In the genomic region with DNA sequence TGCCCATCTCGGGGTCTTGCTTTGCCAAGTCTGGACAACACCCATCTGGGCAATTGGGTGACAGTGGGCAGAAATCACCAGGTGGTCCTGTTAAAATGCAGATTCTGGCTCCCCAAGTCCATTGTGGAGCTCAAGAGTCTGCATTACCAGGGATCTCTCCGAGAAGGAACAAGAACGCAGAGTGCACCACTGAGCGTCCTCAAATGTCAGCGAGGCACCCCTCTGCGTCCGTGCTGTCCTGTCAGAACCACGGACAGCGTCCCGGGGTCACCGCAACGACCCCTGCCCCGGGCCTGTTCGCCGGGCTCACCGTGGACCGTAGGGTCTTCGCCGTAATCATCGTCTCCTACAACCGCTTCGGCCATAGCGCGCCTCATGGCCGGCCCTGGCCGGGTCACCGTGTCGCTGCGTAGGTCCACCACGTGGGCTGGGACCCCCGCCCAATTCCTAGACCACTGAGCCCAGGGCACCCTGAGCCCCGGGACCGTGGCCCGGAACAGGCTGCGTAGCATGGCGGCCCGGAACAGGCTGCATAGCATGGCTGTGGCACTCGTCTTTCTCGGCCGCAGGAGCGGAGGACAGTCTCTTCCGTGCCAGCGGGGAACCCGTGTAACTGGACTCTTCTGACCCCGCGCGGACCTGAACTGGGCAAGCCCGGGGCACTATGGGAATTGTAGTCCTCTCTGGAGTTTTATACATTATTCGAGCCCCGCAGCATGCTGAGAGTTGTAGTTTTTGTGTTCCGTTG, we compare ENCODE assay signal across 8 mouse cellular contexts. TPM values are rescaled to one million over a fixed set of nuclear protein-coding genes. Genes with fewer than 3 reads are reported as not detected.
DNase-seq lines count a peak whose midpoint lies in the region; ATAC-seq lines count a peak whose summit lies in the region.

TSS of gene Tha1 (minus strand) at position 621 of the 748 bp plus-strand sequence.

- peak within 1 kb of the TSS; percentile 92 for H3K4me2 ChIP-seq in embryonic facial prominence, embryonic 13.5 days
- peak within 1 kb of the TSS; percentile 97 for H3K4me2 ChIP-seq in kidney, embryonic 14.5 days (replicated peaks; ENCODE audit: low read depth, low read length)
- H3K4me2 ChIP-seq in limb, embryonic 13.5 days (replicated peaks): peak within 1 kb of the TSS; percentile 94
- peak within 1 kb of the TSS; percentile 91 for H3K4me2 ChIP-seq in midbrain, embryonic 13.5 days (replicated peaks)
- peak within 1 kb of the TSS; percentile 97 for H3K4me2 ChIP-seq in stomach, embryonic 15.5 days

- H3K27me3 ChIP-seq in embryonic facial prominence, embryonic 13.5 days: no peaks in the 10 kb centered on the region; the same call in 1 of the 2 replicates
- peaks cover 31% of the 10 kb centered on the region; the same call in 1 of the 2 replicates for H3K27me3 ChIP-seq in heart, embryonic 10.5 days (ENCODE audit: insufficient read depth, poor library complexity, severe bottlenecking)
- no peaks in the 10 kb centered on the region for H3K27me3 ChIP-seq in kidney, embryonic 14.5 days (ENCODE audit: control insufficient read depth, insufficient read depth, low read length)
- H3K27me3 ChIP-seq in limb, embryonic 13.5 days: no peaks in the 10 kb centered on the region
- H3K27me3 ChIP-seq in midbrain, embryonic 13.5 days: peaks cover 10% of the 10 kb centered on the region; the same call in 1 of the 2 replicates
- H3K27me3 ChIP-seq in stomach, embryonic 15.5 days (replicated peaks): no peaks in the 10 kb centered on the region

- DNase-seq in spleen, adult 18-20 months: peak; percentile 44 to 66
- DNase-seq in spleen, adult 12 weeks (ENCODE audit: low spot score): no peak
- peak; percentile 88 for DNase-seq in heart, embryonic 10.5 days (ENCODE audit: low spot score)

- peak within 1 kb of the TSS; percentile 75 for H3K9ac ChIP-seq in embryonic facial prominence, embryonic 13.5 days
- peak within 1 kb of the TSS; percentile 54 for H3K9ac ChIP-seq in kidney, embryonic 14.5 days (ENCODE audit: low read depth, low read length)
- H3K9ac ChIP-seq in limb, embryonic 13.5 days: peak within 1 kb of the TSS; percentile 69
- H3K9ac ChIP-seq in midbrain, embryonic 13.5 days (replicated peaks): peak within 1 kb of the TSS; percentile 82
- peak within 1 kb of the TSS; percentile 40; the same call in 1 of the 2 replicates for H3K9ac ChIP-seq in stomach, embryonic 15.5 days

- H3K27ac ChIP-seq in embryonic facial prominence, embryonic 13.5 days: peak within 1 kb of the TSS; percentile 1; the same call in 1 of the 2 replicates
- peak within 1 kb of the TSS; percentile 86 for H3K27ac ChIP-seq in heart, embryonic 10.5 days
- no peak within 1 kb of the TSS for H3K27ac ChIP-seq in kidney, embryonic 14.5 days (ENCODE audit: low read depth, low read length)
- H3K27ac ChIP-seq in limb, embryonic 13.5 days: no peak within 1 kb of the TSS
- no peak within 1 kb of the TSS for H3K27ac ChIP-seq in midbrain, embryonic 13.5 days
- no peak within 1 kb of the TSS for H3K27ac ChIP-seq in stomach, embryonic 15.5 days

- no peaks in the 10 kb centered on the region for H3K9me3 ChIP-seq in embryonic facial prominence, embryonic 13.5 days
- no peaks in the 10 kb centered on the region for H3K9me3 ChIP-seq in heart, embryonic 10.5 days
- no peaks in the 10 kb centered on the region for H3K9me3 ChIP-seq in kidney, embryonic 14.5 days (ENCODE audit: control insufficient read depth, low read length)
- H3K9me3 ChIP-seq in limb, embryonic 13.5 days: no peaks in the 10 kb centered on the region
- H3K9me3 ChIP-seq in midbrain, embryonic 13.5 days: no peaks in the 10 kb centered on the region
- no peaks in the 10 kb centered on the region for H3K9me3 ChIP-seq in stomach, embryonic 15.5 days

- H3K36me3 ChIP-seq in embryonic facial prominence, embryonic 13.5 days: no peaks in the 10 kb centered on the region
- H3K36me3 ChIP-seq in heart, embryonic 10.5 days: 0 out of 2 replicates have a peak, but pooled peaks cover 3% of the 10 kb centered on the region
- no peaks in the 10 kb centered on the region for H3K36me3 ChIP-seq in kidney, embryonic 14.5 days (ENCODE audit: control insufficient read depth, insufficient read depth, low read length)
- H3K36me3 ChIP-seq in limb, embryonic 13.5 days: no peaks in the 10 kb centered on the region
- no peaks in the 10 kb centered on the region for H3K36me3 ChIP-seq in midbrain, embryonic 13.5 days
- H3K36me3 ChIP-seq in stomach, embryonic 15.5 days: no peaks in the 10 kb centered on the region

- peak; percentile 41; the same call in 1 of the 2 replicates for ATAC-seq in embryonic facial prominence, embryonic 13.5 days (ENCODE audit: insufficient number of reproducible peaks, insufficient read depth, low FRiP score, low TSS enrichment, low read depth)
- ATAC-seq in kidney, embryonic 14.5 days (ENCODE audit: low FRiP score, low TSS enrichment): peak; percentile 83
- ATAC-seq in limb, embryonic 13.5 days (ENCODE audit: low FRiP score, low read depth): peak; percentile 80
- ATAC-seq in midbrain, embryonic 13.5 days: peak; percentile 79
- peak; percentile 61 for ATAC-seq in stomach, embryonic 15.5 days (ENCODE audit: insufficient read depth, low FRiP score, low read depth)

- peak within 1 kb of the TSS; percentile 61 for H3K4me3 ChIP-seq in embryonic facial prominence, embryonic 13.5 days
- peak within 1 kb of the TSS; percentile 78 for H3K4me3 ChIP-seq in heart, embryonic 10.5 days
- peak within 1 kb of the TSS; percentile 58 for H3K4me3 ChIP-seq in kidney, embryonic 14.5 days (ENCODE audit: low read length)
- H3K4me3 ChIP-seq in limb, embryonic 13.5 days: peak within 1 kb of the TSS; percentile 66
- H3K4me3 ChIP-seq in midbrain, embryonic 13.5 days (replicated peaks): peak within 1 kb of the TSS; percentile 72
- H3K4me3 ChIP-seq in stomach, embryonic 15.5 days (replicated peaks): peak within 1 kb of the TSS; percentile 66

- H3K4me1 ChIP-seq in embryonic facial prominence, embryonic 13.5 days: peaks cover 20% of the 10 kb centered on the region
- peaks cover 65% of the 10 kb centered on the region for H3K4me1 ChIP-seq in heart, embryonic 10.5 days
- peaks cover 3% of the 10 kb centered on the region for H3K4me1 ChIP-seq in kidney, embryonic 14.5 days (ENCODE audit: control insufficient read depth, insufficient read depth, low read length)
- peaks cover 19% of the 10 kb centered on the region for H3K4me1 ChIP-seq in limb, embryonic 13.5 days
- H3K4me1 ChIP-seq in midbrain, embryonic 13.5 days (replicated peaks): peaks cover 30% of the 10 kb centered on the region
- H3K4me1 ChIP-seq in stomach, embryonic 15.5 days: peaks cover 29% of the 10 kb centered on the region

- 1% methylated on average over 51 of the region's 51 CpGs for WGBS in embryonic facial prominence, embryonic 13.5 days
- WGBS in heart, embryonic 10.5 days: 2% methylated on average over 51 of the region's 51 CpGs
- 1% methylated on average over 51 of the region's 51 CpGs for WGBS in kidney, embryonic 14.5 days
- WGBS in limb, embryonic 13.5 days: 2% methylated on average over 51 of the region's 51 CpGs
- 2% methylated on average over 51 of the region's 51 CpGs for WGBS in midbrain, embryonic 13.5 days
- 2% methylated on average over 51 of the region's 51 CpGs for WGBS in stomach, embryonic 15.5 days

RNA-seq across cellular contexts. Expression of gene Tha1, which starts in this region (rescaled TPM):
- 2.7 and 2.9 TPM in 2 replicates for polyA plus RNA-seq in embryonic facial prominence, embryonic 13.5 days (2015; fragmentation: Nextera tagmentation; extraction: Ambion mirVana)
- 4.0 and 4.3 TPM in 2 replicates for polyA plus RNA-seq in heart, embryonic 10.5 days (2016; fragmentation: Nextera tagmentation; extraction: Ambion mirVana)
- 4.3 and 5.1 TPM in 2 replicates for polyA plus RNA-seq in kidney, embryonic 14.5 days (2014; fragmentation: Nextera tagmentation; extraction: Ambion mirVana)
- 3.4 and 3.6 TPM in 2 replicates for polyA plus RNA-seq in limb, embryonic 13.5 days (2015; fragmentation: Nextera tagmentation; extraction: Ambion mirVana)
- 2.6 and 3.0 TPM in 2 replicates for polyA plus RNA-seq in midbrain, embryonic 13.5 days (2015; fragmentation: Nextera tagmentation; extraction: Ambion mirVana)
- polyA plus RNA-seq in stomach, embryonic 15.5 days (2015; fragmentation: Nextera tagmentation; extraction: Ambion mirVana): 7.1 and 7.2 TPM in 2 replicates

Comparison
In these comparisons a context has a peak if more than half of its experiments do, and no peak if none do; other contexts are left out.
1. H3K27ac ChIP-seq: peak in embryonic facial prominence, embryonic 13.5 days (single experiment) and heart, embryonic 10.5 days (single experiment); none in kidney, embryonic 14.5 days (single experiment), limb, embryonic 13.5 days (single experiment), midbrain, embryonic 13.5 days (single experiment) and stomach, embryonic 15.5 days (single experiment).
2. Peak in every context shown above with its lines, with median percentiles within 50 percentile points of each other: ATAC-seq, H3K4me2 ChIP-seq, H3K4me3 ChIP-seq and H3K9ac ChIP-seq.